Mouse (Mus musculus) layer of hippocampus, adult 9-11 months (tissue): ENCODE results near the gene Eaf2.

Source experiments
- DNase-seq: peaks from one replicate; pipeline ENCODE4 v3.0.0; 2022

The Eaf2 gene

DNA sequence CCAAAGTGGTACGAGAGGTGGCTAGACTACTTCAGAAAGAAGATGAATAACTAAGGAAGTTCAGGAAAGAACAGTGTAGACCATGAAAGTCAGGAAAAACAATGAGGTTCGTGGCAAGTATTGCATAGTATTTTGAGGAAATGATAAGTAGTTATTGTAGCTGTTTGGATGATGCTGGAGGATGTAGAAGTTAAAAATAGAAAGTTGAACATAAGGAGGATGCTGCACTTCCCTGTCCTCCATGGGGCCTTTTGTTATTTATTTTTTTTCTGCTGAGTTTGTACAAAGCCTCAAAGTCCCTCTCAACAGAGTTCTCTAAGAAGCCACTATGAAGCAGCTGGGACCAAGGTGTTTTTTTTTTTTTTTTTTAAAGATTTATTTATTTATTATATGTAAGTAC, 127.0 kb downstream of the Eaf2 start:
- DNase-seq = no peak

DNA sequence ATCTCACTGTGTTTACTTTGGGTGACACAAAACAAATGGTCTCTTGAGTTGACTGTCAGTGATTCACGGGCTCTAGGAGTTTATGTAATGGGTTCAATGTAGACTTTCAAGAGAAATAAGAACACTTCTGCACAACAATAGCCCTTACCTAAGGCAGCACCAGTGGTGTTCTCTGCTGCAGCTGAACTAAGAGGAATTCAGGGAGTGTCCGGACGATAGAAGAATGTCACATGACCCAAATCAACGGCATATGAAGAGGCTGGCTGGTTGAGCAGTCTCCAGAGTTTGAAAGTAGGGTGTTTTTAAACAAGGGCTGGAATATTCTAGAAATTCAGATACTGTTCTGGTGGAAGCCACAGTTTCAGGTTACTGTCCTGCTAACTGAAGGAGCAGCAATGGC, 127.7 kb downstream of the Eaf2 start:
- no peak for DNase-seq

DNA sequence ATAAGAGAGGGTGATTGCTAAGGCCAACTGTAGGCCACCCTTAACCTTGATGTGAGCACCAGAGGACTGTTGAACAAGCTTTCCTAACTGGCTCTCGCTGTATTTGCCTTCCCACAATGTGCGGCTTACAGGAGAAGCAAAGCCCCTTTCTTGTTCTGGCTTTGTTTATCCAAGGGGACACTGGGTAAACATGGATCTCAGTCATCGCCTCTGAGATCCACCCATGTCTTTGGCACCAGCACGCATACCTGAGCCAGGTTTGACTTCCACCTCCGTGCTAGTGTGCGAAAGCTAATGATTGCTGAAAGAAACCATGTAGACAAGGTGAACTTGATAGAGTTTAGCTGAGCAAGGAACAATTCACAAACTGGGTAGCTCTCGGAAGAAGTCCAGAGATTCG, 131.2 kb downstream of the Eaf2 start:
- no peak for DNase-seq
